Mouse (Mus musculus) liver, postnatal 0 days (tissue): Measurements from ENCODE around the gene Nacc1. TPM values are rescaled to one million over a fixed set of nuclear protein-coding genes. Genes with fewer than 3 reads are reported as not detected.

Source experiments
- ATAC-seq: fragments of 200-750 bp; cut with Nextera tagmentation; 2 replicates; pipeline ENCODE4 v1.8.0; 2017; ENCODE audit warnings: mild to moderate bottlenecking, moderate library complexity
- DNase-seq: peaks from one replicate; pipeline ENCODE4 v3.0.0-alpha.2; 2016
- H3K27ac ChIP-seq: fragments of 300-500 bp; sonication (generic); 2 replicates; pipeline ENCODE4 v1.5.1; 2014; ENCODE audit warnings: antibody characterized with exemption, moderate library complexity, mild to moderate bottlenecking, low read depth
- H3K27me3 ChIP-seq: fragments of 300-500 bp; sonication (generic); 2 replicates; pipeline ENCODE4 v1.6.1; 2014; ENCODE audit warnings: low read length, control low read depth, mixed read lengths; ENCODE audit not compliant: insufficient read depth
- H3K36me3 ChIP-seq: fragments of 300-500 bp; sonication (generic); replicated peaks from 2 replicates; pipeline ENCODE4 v1.6.1; 2014; ENCODE audit warnings: mild to moderate bottlenecking, control low read depth, low read length, moderate library complexity, mixed read lengths; ENCODE audit not compliant: insufficient read depth
- H3K4me1 ChIP-seq: fragments of 300-500 bp; sonication (generic); 2 replicates; pipeline ENCODE4 v1.6.1; 2014; ENCODE audit warnings: antibody characterized with exemption, mild to moderate bottlenecking, control low read depth; ENCODE audit not compliant: insufficient read depth
- H3K4me2 ChIP-seq: fragments of 300-500 bp; sonication (generic); 2 replicates; pipeline ENCODE4 v1.6.1; 2014; ENCODE audit warnings: low read depth, mild to moderate bottlenecking, low read length, moderate library complexity, mixed read lengths
- H3K4me3 ChIP-seq: fragments of 300-500 bp; sonication (generic); 2 replicates; pipeline ENCODE4 v1.5.1; 2014; ENCODE audit warnings: low read depth, low read length
- H3K9ac ChIP-seq: fragments of 300-500 bp; sonication (generic); replicated peaks from 2 replicates; pipeline ENCODE4 v1.6.1; 2014; ENCODE audit warnings: mild to moderate bottlenecking, moderate library complexity
- H3K9me3 ChIP-seq: fragments of 300-500 bp; sonication (generic); 2 replicates; pipeline ENCODE4 v1.6.1; 2016; ENCODE audit warnings: mild to moderate bottlenecking, control low read depth, low read length, mixed read lengths
- CTCF ChIP-seq: sonication (generic); IDR thresholded peaks from 2 replicates; pipeline ENCODE4 v1.5.1; 2016; ENCODE audit warnings: antibody characterized with exemption, low read depth
- EP300 ChIP-seq: IDR thresholded peaks from 2 replicates; pipeline ENCODE4 v1.6.1; 2016; ENCODE audit warnings: antibody characterized with exemption, low read depth, mild to moderate bottlenecking
- WGBS: fragments of 180-500 bp; shearing (Covaris S2); extraction: QIAGEN DNeasy Blood & Tissue Kit; methylation state at CpG from one replicate; pipeline ENCODE4 v1.1.7; 2014; ENCODE audit not compliant: insufficient replicate concordance; 5-methylcytosine and 5-hydroxymethylcytosine counted together
- polyA plus RNA-seq: library from polyadenylated mRNA; unstranded; fragments of >200 nt; fragmentation: Nextera tagmentation; extraction: Ambion mirVana; gene quantifications from 2 replicates; pipeline ENCODE4 v1.2.1, GENCODE M21; 2015

Nacc1 gene
- polyA plus RNA-seq, 1 experiment from 2014 or later: 3.6 TPM

- peak; percentile 97 for DNase-seq
- H3K4me1 ChIP-seq: peaks cover 56% of the 10 kb centered on the region
- peaks cover 44% of the 10 kb centered on the region for H3K36me3 ChIP-seq
- peak within 1 kb of the TSS; percentile 77 for H3K9ac ChIP-seq
- H3K27ac ChIP-seq: peak within 1 kb of the TSS; percentile 95
- H3K4me2 ChIP-seq: peak within 1 kb of the TSS; percentile 84
- no peaks in the 10 kb centered on the region for H3K9me3 ChIP-seq
- TF ChIP-seq CTCF (peak; percentile 67), EP300 (peak; percentile 99)
- H3K4me3 ChIP-seq: peak within 1 kb of the TSS; percentile 66
- peak; percentile 84 for ATAC-seq
- 4% methylated on average over 34 of the region's 34 CpGs for WGBS
- H3K27me3 ChIP-seq: no peaks in the 10 kb centered on the region
These were observed 13.6 kb upstream of the Nacc1 start, which contains the start of gene Lyl1 for GRCm38 (mm10) chr8:84700941-84701911. Lyl1 (plus strand) TSS chr8:84701457.

GRCm38 (mm10) chr8:84700526-84700925 is 12.9 kb upstream of the Nacc1 start:
- no peak overlapping the region for H3K4me3 ChIP-seq
- no peaks in the 10 kb centered on the region for H3K9me3 ChIP-seq
- DNase-seq (no peak), ATAC-seq (no peak)
- peaks cover 48% of the 10 kb centered on the region for H3K36me3 ChIP-seq
- H3K4me1 ChIP-seq: peaks cover 53% of the 10 kb centered on the region
- H3K4me2 ChIP-seq: peak overlapping the region; percentile 37
- peak overlapping the region; percentile 95 for H3K27ac ChIP-seq
- WGBS: 35% methylated on average over 5 of the region's 5 CpGs
- H3K27me3 ChIP-seq: no peaks in the 10 kb centered on the region
- TF ChIP-seq EP300 (no peak), CTCF (no peak)
- peak overlapping the region; percentile 35; the same call in 1 of the 2 replicates for H3K9ac ChIP-seq

- H3K4me1 ChIP-seq: peaks cover 47% of the 10 kb centered on the region
- H3K36me3 ChIP-seq: peaks cover 52% of the 10 kb centered on the region
- WGBS: 27% methylated on average over 7 of the region's 7 CpGs
- no peaks in the 10 kb centered on the region for H3K9me3 ChIP-seq
- ATAC-seq: no peak
- peak overlapping the region; percentile 37 for H3K4me2 ChIP-seq
- TF ChIP-seq CTCF (peak; percentile 88), EP300 (peak; percentile 58)
- H3K4me3 ChIP-seq: no peak overlapping the region
- DNase-seq: peak; percentile 77
- peak overlapping the region; percentile 35; the same call in 1 of the 2 replicates for H3K9ac ChIP-seq
- H3K27me3 ChIP-seq: no peaks in the 10 kb centered on the region
- H3K27ac ChIP-seq: peak overlapping the region; percentile 95
These were observed 12.2 kb upstream of the Nacc1 start for GRCm38 (mm10) chr8:84699861-84700322.

GRCm38 (mm10) chr8:84698929-84699401 is 11.3 kb upstream of the Nacc1 start:
- Histone ChIP-seq H3K9me3 (no peaks in the 10 kb centered on the region), H3K4me3 (no peak overlapping the region), H3K4me2 (peak overlapping the region; percentile 37; the same call in 1 of the 2 replicates), H3K36me3 (peaks cover 52% of the 10 kb centered on the region), H3K27ac (peak overlapping the region; percentile 95), H3K27me3 (no peaks in the 10 kb centered on the region), H3K9ac (no peak overlapping the region; the same call in 1 of the 2 replicates), H3K4me1 (peaks cover 37% of the 10 kb centered on the region)
- WGBS: 74% methylated on average over 9 of the region's 9 CpGs
- TF ChIP-seq EP300: no peak
- ATAC-seq (peak; percentile 2; the same call in 1 of the 2 replicates), DNase-seq (peak; percentile 60)

- peaks cover 31% of the 10 kb centered on the region for H3K4me1 ChIP-seq
- DNase-seq (no peak), ATAC-seq (no peak)
- H3K9me3 ChIP-seq: no peaks in the 10 kb centered on the region
- no peaks in the 10 kb centered on the region for H3K27me3 ChIP-seq
- no peak overlapping the region for H3K4me2 ChIP-seq
- H3K27ac ChIP-seq: no peak overlapping the region
- TF ChIP-seq EP300 (no peak), CTCF (no peak)
- H3K36me3 ChIP-seq: peaks cover 51% of the 10 kb centered on the region
- 81% methylated on average over 5 of the region's 5 CpGs for WGBS
- H3K9ac ChIP-seq: no peak overlapping the region
- H3K4me3 ChIP-seq: no peak overlapping the region
These were observed 10.6 kb upstream of the Nacc1 start for GRCm38 (mm10) chr8:84698288-84698687.
